Mouse (Mus musculus) heart, adult 9 months (tissue): ENCODE data around the gene Fam78b.

Source experiments
- DNase-seq, 2 experiments: peaks; one replicate each; pipeline ENCODE4 v3.0.0; 2022; ENCODE audit warnings: low spot score in 2 of 2

Gene Fam78b

GRCm38 (mm10) chr1:167032046-167032648, 30.9 kb downstream of the Fam78b start:
- DNase-seq: no peak

- DNase-seq: no peak
Measured at GRCm38 (mm10) chr1:167034435-167034834, 33.2 kb downstream of the Fam78b start.

- peak in 1 of 2 experiments; percentile 6 for DNase-seq
Measured at GRCm38 (mm10) chr1:167042558-167042957, 41.3 kb downstream of the Fam78b start.

- no peak for DNase-seq
Measured at GRCm38 (mm10) chr1:167046169-167046927, 45.1 kb downstream of the Fam78b start.

- DNase-seq: no peak
Measured at GRCm38 (mm10) chr1:167050859-167051258, 49.6 kb downstream of the Fam78b start.

GRCm38 (mm10) chr1:167054029-167054428, 52.8 kb downstream of the Fam78b start:
- no peak for DNase-seq

GRCm38 (mm10) chr1:167057543-167057942, 56.3 kb downstream of the Fam78b start:
- no peak for DNase-seq

- DNase-seq: no peak
Measured at GRCm38 (mm10) chr1:167059550-167060285, 58.5 kb downstream of the Fam78b start.

- DNase-seq: peak in 1 of 2 experiments; percentile 28
Measured at GRCm38 (mm10) chr1:167063971-167064370, 62.8 kb downstream of the Fam78b start.

GRCm38 (mm10) chr1:167065541-167065940, 64.3 kb downstream of the Fam78b start:
- DNase-seq: no peak

- no peak for DNase-seq
Measured at GRCm38 (mm10) chr1:167065986-167066385, 64.8 kb downstream of the Fam78b start.

- no peak for DNase-seq
Measured at GRCm38 (mm10) chr1:167066933-167067341, 65.7 kb downstream of the Fam78b start.

GRCm38 (mm10) chr1:167069741-167070140, 68.5 kb downstream of the Fam78b start:
- no peak for DNase-seq

- peak; percentile 39 to 65 for DNase-seq
Measured at GRCm38 (mm10) chr1:167070306-167070705, 69.1 kb downstream of the Fam78b start.

- peak; percentile 19 to 51 for DNase-seq
Measured at GRCm38 (mm10) chr1:167075726-167076125, 74.5 kb downstream of the Fam78b start.

GRCm38 (mm10) chr1:167079476-167079875, 78.3 kb downstream of the Fam78b start:
- DNase-seq: no peak

GRCm38 (mm10) chr1:167081946-167082345, 80.7 kb downstream of the Fam78b start:
- no peak for DNase-seq

GRCm38 (mm10) chr1:167082506-167083100, 81.4 kb downstream of the Fam78b start:
- DNase-seq: no peak

- no peak for DNase-seq
Measured at GRCm38 (mm10) chr1:167083181-167083580, 82.0 kb downstream of the Fam78b start.

GRCm38 (mm10) chr1:167084330-167084729, 83.1 kb downstream of the Fam78b start:
- DNase-seq: no peak

- DNase-seq: no peak
Measured at GRCm38 (mm10) chr1:167085461-167085860, 84.2 kb downstream of the Fam78b start.

- DNase-seq: no peak
Measured at GRCm38 (mm10) chr1:167090466-167090865, 89.2 kb downstream of the Fam78b start.
